Mouse (Mus musculus) midbrain, embryonic 13.5 days (tissue): ENCODE data around the gene Fyco1. TPM values are rescaled to one million over a fixed set of nuclear protein-coding genes. Genes with fewer than 3 reads are reported as not detected.
"Not testable (repeated sequence)": the region's sequence is repeated elsewhere in the genome, so short reads cannot be mapped to it uniquely, and the experiment has no call there.

Source experiments
- ATAC-seq: fragments of 200-750 bp; cut with Nextera tagmentation; 2 replicates; pipeline ENCODE4 v1.8.0; 2017; ENCODE audit warnings: mild to moderate bottlenecking, moderate TSS enrichment, moderate library complexity
- H3K27ac ChIP-seq: fragments of 300-500 bp; sonication (generic); 2 replicates; pipeline ENCODE4 v1.5.1; 2015; ENCODE audit warnings: inconsistent platforms, mild to moderate bottlenecking, moderate library complexity
- H3K27me3 ChIP-seq: fragments of 300-500 bp; sonication (generic); 2 replicates; pipeline ENCODE4 v1.6.1; 2015; ENCODE audit warnings: mild to moderate bottlenecking, inconsistent platforms
- H3K36me3 ChIP-seq: fragments of 300-500 bp; sonication (generic); 2 replicates; pipeline ENCODE4 v1.6.1; 2015; ENCODE audit warnings: mild to moderate bottlenecking, inconsistent platforms
- H3K4me1 ChIP-seq: fragments of 300-500 bp; sonication (generic); replicated peaks from 2 replicates; pipeline ENCODE4 v1.6.1; 2015; ENCODE audit warnings: inconsistent platforms
- H3K4me2 ChIP-seq: fragments of 300-500 bp; sonication (generic); replicated peaks from 2 replicates; pipeline ENCODE4 v1.6.1; 2015; ENCODE audit warnings: moderate library complexity, mild to moderate bottlenecking, inconsistent platforms
- H3K4me3 ChIP-seq: fragments of 300-500 bp; sonication (generic); replicated peaks from 2 replicates; pipeline ENCODE4 v1.5.1; 2015; ENCODE audit warnings: mild to moderate bottlenecking, inconsistent platforms
- H3K9ac ChIP-seq: fragments of 300-500 bp; sonication (generic); replicated peaks from 2 replicates; pipeline ENCODE4 v1.6.1; 2015; ENCODE audit warnings: mild to moderate bottlenecking, inconsistent platforms
- H3K9me3 ChIP-seq: fragments of 300-500 bp; sonication (generic); 2 replicates; pipeline ENCODE4 v1.6.1; 2016; ENCODE audit warnings: mild to moderate bottlenecking, inconsistent platforms
- WGBS: fragments of 180-500 bp; shearing (Covaris S2); methylation state at CpG from one replicate; pipeline ENCODE4 v1.1.7; 2015; 5-methylcytosine and 5-hydroxymethylcytosine counted together
- polyA plus RNA-seq: library from polyadenylated mRNA; unstranded; fragments of >200 nt; fragmentation: Nextera tagmentation; extraction: Ambion mirVana; gene quantifications from 2 replicates; pipeline ENCODE4 v1.2.1, GENCODE M21; 2015

Gene Fyco1
- polyA plus RNA-seq, 1 experiment from 2014 or later = 11.1 TPM

- H3K9me3 ChIP-seq = no peaks in the 10 kb centered on the region
- H3K27me3 ChIP-seq = no peaks in the 10 kb centered on the region
- no peaks in the 10 kb centered on the region for H3K4me1 ChIP-seq
- no peak for ATAC-seq
- no peaks in the 10 kb centered on the region for H3K36me3 ChIP-seq
- 89% methylated on average over 3 of the region's 3 CpGs for WGBS
- H3K4me3 ChIP-seq = no peak overlapping the region
- no peak overlapping the region for H3K4me2 ChIP-seq
- H3K27ac ChIP-seq = no peak overlapping the region
- no peak overlapping the region for H3K9ac ChIP-seq
Observed at GRCm38 (mm10) chr9:123763771-123764170, 87.9 kb downstream of the Fyco1 start.

- WGBS = 93% methylated on average over 4 of the region's 4 CpGs
- ATAC-seq = no peak
- no peaks in the 10 kb centered on the region for H3K9me3 ChIP-seq
- H3K27me3 ChIP-seq = no peaks in the 10 kb centered on the region
- no peak overlapping the region for H3K4me2 ChIP-seq
- H3K4me1 ChIP-seq = no peaks in the 10 kb centered on the region
- no peak overlapping the region for H3K27ac ChIP-seq
- H3K9ac ChIP-seq = no peak overlapping the region
- no peaks in the 10 kb centered on the region for H3K36me3 ChIP-seq
- no peak overlapping the region for H3K4me3 ChIP-seq
Observed at GRCm38 (mm10) chr9:123762886-123763285, 88.8 kb downstream of the Fyco1 start.

- Histone ChIP-seq H3K9me3 (no peaks in the 10 kb centered on the region), H3K9ac (no peak overlapping the region), H3K4me2 (no peak overlapping the region), H3K4me1 (no peaks in the 10 kb centered on the region), H3K4me3 (no peak overlapping the region), H3K27ac (no peak overlapping the region), H3K36me3 (no peaks in the 10 kb centered on the region), H3K27me3 (no peaks in the 10 kb centered on the region)
- whole genome bisulfite sequencing = 92% methylated on average over 3 of the region's 3 CpGs
- ATAC-seq = no peak
Observed at GRCm38 (mm10) chr9:123760806-123761205, 90.9 kb downstream of the Fyco1 start.

- Histone ChIP-seq H3K9me3 (no peaks in the 10 kb centered on the region), H3K27ac (no peak overlapping the region), H3K4me3 (no peak overlapping the region), H3K27me3 (no peaks in the 10 kb centered on the region), H3K4me2 (no peak overlapping the region), H3K9ac (no peak overlapping the region), H3K36me3 (no peaks in the 10 kb centered on the region), H3K4me1 (no peaks in the 10 kb centered on the region)
- 82% methylated on average over 4 of the region's 4 CpGs for WGBS
- no peak for ATAC-seq
Observed at GRCm38 (mm10) chr9:123758645-123759044, 93.1 kb downstream of the Fyco1 start.

GRCm38 (mm10) chr9:123758156-123758555, 93.5 kb downstream of the Fyco1 start:
- Histone ChIP-seq H3K9me3 (no peaks in the 10 kb centered on the region), H3K27ac (no peak overlapping the region), H3K36me3 (no peaks in the 10 kb centered on the region), H3K4me2 (no peak overlapping the region), H3K4me3 (no peak overlapping the region), H3K4me1 (no peaks in the 10 kb centered on the region), H3K9ac (no peak overlapping the region), H3K27me3 (no peaks in the 10 kb centered on the region)
- WGBS = 82% methylated on average over 1 of the region's 1 CpGs
- ATAC-seq = no peak

GRCm38 (mm10) chr9:123757326-123757725, 94.4 kb downstream of the Fyco1 start:
- H3K4me2 ChIP-seq = no peak overlapping the region
- no peak overlapping the region for H3K27ac ChIP-seq
- H3K9ac ChIP-seq = no peak overlapping the region
- no peaks in the 10 kb centered on the region for H3K36me3 ChIP-seq
- no peaks in the 10 kb centered on the region for H3K4me1 ChIP-seq
- H3K27me3 ChIP-seq = no peaks in the 10 kb centered on the region
- no peak overlapping the region for H3K4me3 ChIP-seq
- 71% methylated on average over 2 of the region's 2 CpGs for WGBS
- no peaks in the 10 kb centered on the region for H3K9me3 ChIP-seq
- ATAC-seq = no peak

- Histone ChIP-seq H3K9me3 (no peaks in the 10 kb centered on the region), H3K27me3 (no peaks in the 10 kb centered on the region), H3K9ac (no peak overlapping the region), H3K4me3 (no peak overlapping the region), H3K4me2 (no peak overlapping the region), H3K27ac (no peak overlapping the region), H3K36me3 (no peaks in the 10 kb centered on the region), H3K4me1 (no peaks in the 10 kb centered on the region)
- 88% methylated on average over 3 of the region's 3 CpGs for WGBS
- ATAC-seq = no peak
Observed at GRCm38 (mm10) chr9:123756752-123757151, 94.9 kb downstream of the Fyco1 start.

DNA sequence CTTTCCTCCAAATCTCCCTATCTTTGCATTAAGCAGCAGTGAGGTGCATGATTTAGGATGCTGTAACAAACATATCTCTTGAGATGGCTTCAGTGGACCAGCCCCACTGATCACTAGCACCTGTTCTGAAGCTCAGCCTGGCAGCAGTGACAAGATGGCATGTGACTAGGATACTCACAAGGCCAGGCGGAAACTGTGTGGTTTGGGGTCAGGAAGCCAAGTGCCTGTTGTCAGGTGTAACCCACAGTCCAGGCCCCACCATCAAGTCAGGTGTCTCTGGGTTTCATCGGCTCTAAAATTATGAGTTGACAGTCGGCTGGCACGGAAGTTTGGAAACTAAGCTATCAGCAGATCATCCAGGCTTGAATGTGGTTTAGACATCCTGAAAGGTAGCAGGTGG, 97.4 kb downstream of the Fyco1 start:
- Histone ChIP-seq H3K27me3 (no peaks in the 10 kb centered on the region), H3K4me3 (no peak overlapping the region), H3K9ac (no peak overlapping the region), H3K4me2 (no peak overlapping the region), H3K4me1 (no peaks in the 10 kb centered on the region), H3K27ac (no peak overlapping the region), H3K36me3 (no peaks in the 10 kb centered on the region), H3K9me3 (no peaks in the 10 kb centered on the region)
- ATAC-seq = no peak
- WGBS = 89% methylated on average over 4 of the region's 4 CpGs

DNA sequence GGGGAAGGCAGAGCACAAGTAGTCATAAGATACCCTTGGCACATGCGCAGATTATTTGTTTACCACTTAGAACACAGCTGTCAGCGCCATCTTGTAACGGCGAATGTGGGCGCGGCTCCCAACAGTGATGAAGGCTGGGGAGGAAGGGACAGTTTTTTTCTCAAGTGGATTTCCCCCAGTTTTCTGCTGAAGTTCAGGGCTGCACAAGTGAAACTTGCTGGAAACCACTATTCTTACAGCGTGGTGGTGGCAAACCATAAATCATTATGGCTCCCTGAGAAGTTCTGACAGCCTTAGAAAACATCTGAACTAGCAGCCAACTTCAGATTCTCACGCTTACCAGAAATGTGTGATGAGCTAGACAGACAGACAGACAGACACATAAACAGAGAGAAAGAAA, 102.0 kb downstream of the Fyco1 start:
- H3K36me3 ChIP-seq, H3K9ac ChIP-seq, H3K27ac ChIP-seq, H3K27me3 ChIP-seq, H3K4me2 ChIP-seq, ATAC-seq, H3K4me1 ChIP-seq, H3K9me3 ChIP-seq, H3K4me3 ChIP-seq: not testable (repeated sequence)
- WGBS = 97% methylated on average over 8 of the region's 8 CpGs

DNA sequence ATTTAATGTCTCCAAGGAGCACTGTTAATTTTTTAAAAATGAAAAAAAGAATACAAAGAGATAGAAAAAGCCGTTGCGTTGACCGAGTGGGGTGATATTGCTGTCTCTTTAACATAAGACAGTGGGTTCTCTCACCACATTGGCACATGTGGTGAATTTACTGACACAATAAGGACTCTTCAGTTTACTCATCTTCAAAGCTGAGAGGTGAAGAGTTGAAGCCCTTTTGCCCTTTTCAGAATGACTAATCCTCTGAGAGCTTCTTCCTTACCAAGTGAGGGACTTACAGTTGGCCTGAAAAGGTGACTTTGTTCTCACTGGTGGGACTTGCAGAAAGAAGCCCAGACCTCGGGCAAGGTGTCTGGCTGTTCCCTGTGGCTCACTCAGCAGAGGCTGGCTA, 110.9 kb downstream of the Fyco1 start:
- WGBS = 79% methylated on average over 4 of the region's 4 CpGs
- Histone ChIP-seq H3K36me3 (no peaks in the 10 kb centered on the region), H3K27ac (no peak overlapping the region), H3K9me3 (no peaks in the 10 kb centered on the region), H3K9ac (no peak overlapping the region), H3K27me3 (no peaks in the 10 kb centered on the region), H3K4me1 (no peaks in the 10 kb centered on the region), H3K4me3 (no peak overlapping the region), H3K4me2 (no peak overlapping the region)
- no peak for ATAC-seq

Other genes with a start within 250 kb of the Fyco1 start
- gene Slc6a20b, start 219.3 kb downstream of the Fyco1 start, polyA plus RNA-seq = 0.24 and 0.30 TPM in 2 replicates
- 0.22 and 0.36 TPM in 2 replicates for gene Ccr9, start 173.5 kb downstream of the Fyco1 start, polyA plus RNA-seq
- 5.3 and 5.6 TPM in 2 replicates for gene Slc6a20a, start 173.0 kb downstream of the Fyco1 start, polyA plus RNA-seq
- 51.2 and 52.2 TPM in 2 replicates for gene Lztfl1, start 134.2 kb downstream of the Fyco1 start, polyA plus RNA-seq
- 0.21 and 0.22 TPM in 2 replicates for gene Cxcr6, start 45.4 kb downstream of the Fyco1 start, polyA plus RNA-seq
- 0.10 and 0.11 TPM in 2 replicates for gene Xcr1, start 10.1 kb upstream of the Fyco1 start, polyA plus RNA-seq
- 0.66 and 0.73 TPM in 2 replicates for gene Ccr1, start 116.8 kb upstream of the Fyco1 start, polyA plus RNA-seq
- gene Ccr1l1, start 126.5 kb upstream of the Fyco1 start, polyA plus RNA-seq = not detected in 2 replicates
- gene Ccr3, start 170.1 kb upstream of the Fyco1 start, polyA plus RNA-seq = not detected in 2 replicates